Mouse (Mus musculus) CH12.LX (cell line): Measurements from ENCODE around the gene Acmsd.

Experiments
- CTCF ChIP-seq, 2 experiments: IDR thresholded peaks in 1 of 2; conservative IDR thresholded peaks in 1 of 2; 2 replicates each; pipeline ENCODE4 v1.5.1; 2011 to 2012; ENCODE audit warnings: low read depth in 2 of 2, low read length in 2 of 2, improper control_type of control experiment in 1 of 2, inconsistent platforms in 1 of 2, mild to moderate bottlenecking in 1 of 2, moderate library complexity in 1 of 2
- ELF1 ChIP-seq: IDR thresholded peaks from 2 replicates; pipeline ENCODE4 v1.6.1; 2014; ENCODE audit warnings: low read depth, mild to moderate bottlenecking, inconsistent platforms, low read length, improper control_type of control experiment
- POLR2A ChIP-seq: IDR thresholded peaks from 2 replicates; pipeline ENCODE4 v1.6.1; 2011; ENCODE audit warnings: low read depth, mild to moderate bottlenecking, improper control_type of control experiment, low read length
- TCF12 ChIP-seq: IDR thresholded peaks from 2 replicates; pipeline ENCODE4 v1.6.1; 2014; ENCODE audit warnings: low read depth, mild to moderate bottlenecking, inconsistent platforms, low read length, improper control_type of control experiment

DNA sequence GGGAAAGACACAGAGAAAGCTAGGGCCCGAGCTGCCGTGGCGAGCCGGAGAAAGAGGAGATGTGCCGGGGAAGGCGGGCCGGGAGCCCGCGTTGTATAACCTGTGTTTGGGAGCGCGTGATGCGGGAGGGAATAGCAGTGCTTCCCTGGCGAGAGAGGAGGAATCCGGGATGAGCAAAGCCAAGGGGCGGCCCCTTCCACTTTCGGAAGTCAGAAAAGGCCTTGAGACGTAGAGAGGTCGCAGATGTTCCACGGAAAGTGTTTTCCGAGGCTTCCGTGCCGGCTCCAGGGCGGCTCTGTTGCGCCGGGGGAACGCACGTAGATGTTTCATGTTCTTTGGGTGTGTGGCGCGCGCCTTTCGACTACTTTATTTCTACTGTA lies 45.3 kb downstream of the Acmsd start:
- no peak for TF ChIP-seq TCF12
- no peak for TF ChIP-seq ELF1
- TF ChIP-seq CTCF (conservative IDR thresholded peaks at IDR 0.05 in 1 of 2, IDR thresholded peaks at IDR 0.05 in 1 of 2; ENCODE audit: low read depth in 2 of 2, low read length in 2 of 2) = no peak
- TF ChIP-seq POLR2A = no peak
